ENCODE assay signal across 9 mouse cellular contexts in the genomic region with DNA sequence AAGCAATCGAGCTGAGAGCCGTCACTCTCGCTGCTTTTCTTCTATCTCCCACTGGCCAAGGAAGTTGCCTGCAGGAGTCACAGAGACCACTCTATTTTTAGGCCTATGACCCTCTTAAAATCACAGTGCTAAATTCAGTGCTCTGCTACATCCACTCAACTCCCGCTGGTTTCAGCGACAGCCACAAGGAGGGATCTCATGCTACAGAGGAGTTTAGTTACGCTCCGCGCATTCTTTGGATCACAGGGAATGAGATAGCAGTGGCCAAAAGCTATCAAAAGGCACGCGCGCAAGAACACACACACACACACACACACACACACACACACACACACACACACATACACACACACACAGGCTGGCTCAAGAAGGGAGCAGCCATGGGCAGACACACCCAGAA.
A peak's percentile ranks its signal among the peaks of the same experiment; 100 is the strongest.
DNase-seq lines count a peak whose midpoint lies in the region; ATAC-seq lines count a peak whose summit lies in the region.
"Had no signal": no experiment of that assay in that cellular context is flagged by ENCODE, and none has a peak within 500 bp of the region (broad histone marks: within the 10 kb centered on the region; RNA-seq: fewer than 3 reads in every experiment).

No protein-coding gene starts in this region.

- peak overlapping the region; percentile 59 for H3K4me2 ChIP-seq in heart, embryonic 14.5 days (ENCODE audit: low read length)
- H3K4me2 ChIP-seq in midbrain, embryonic 13.5 days (replicated peaks) = peak overlapping the region; percentile 37

- H3K9me3 ChIP-seq in heart, embryonic 14.5 days (ENCODE audit: control insufficient read depth, low read length) = no peaks in the 10 kb centered on the region
- no peaks in the 10 kb centered on the region for H3K9me3 ChIP-seq in midbrain, embryonic 13.5 days

- no peaks in the 10 kb centered on the region for H3K27me3 ChIP-seq in heart, embryonic 14.5 days (ENCODE audit: control insufficient read depth, insufficient read depth, low read length)
- peaks cover 3% of the 10 kb centered on the region; the same call in 1 of the 2 replicates for H3K27me3 ChIP-seq in midbrain, embryonic 13.5 days

- 3% methylated on average over 11 of the region's 11 CpGs for WGBS in heart, embryonic 14.5 days
- WGBS in midbrain, embryonic 13.5 days = 2% methylated on average over 11 of the region's 11 CpGs

- peak overlapping the region; percentile 89 to 95 for H3K27ac ChIP-seq in heart, embryonic 14.5 days (replicated peaks in 1 of 2; ENCODE audit: control insufficient read depth in 1 of 2, insufficient read depth in 1 of 2, low read depth in 2 of 2, low read length in 2 of 2)
- H3K27ac ChIP-seq in midbrain, embryonic 13.5 days = peak overlapping the region; percentile 55; the same call in 1 of the 2 replicates

- H3K9ac ChIP-seq in heart, embryonic 14.5 days (ENCODE audit: low read length) = peak overlapping the region; percentile 62
- H3K9ac ChIP-seq in midbrain, embryonic 13.5 days (replicated peaks) = no peak overlapping the region

- peaks cover 33 to 86% of the 10 kb centered on the region in 2 experiments for H3K4me1 ChIP-seq in heart, embryonic 14.5 days (ENCODE audit: control insufficient read depth in 2 of 2, insufficient read depth in 2 of 2, low read length in 2 of 2)
- peaks cover 56% of the 10 kb centered on the region for H3K4me1 ChIP-seq in midbrain, embryonic 13.5 days (replicated peaks)

- peak; percentile 31 for DNase-seq in gastrocnemius, adult 18-20 months (ENCODE audit: low spot score)
- no peak for DNase-seq in gastrocnemius, postnatal 4 days (ENCODE audit: low spot score in 2 of 2)
- DNase-seq in embryo, embryonic 10.5 days (ENCODE audit: low spot score) = peak; percentile 66
- no peak for DNase-seq in ovary, adult 18-20 months (ENCODE audit: low spot score)
- DNase-seq in spleen, postnatal 14 days (ENCODE audit: low spot score in 2 of 2) = no peak
- no peak for DNase-seq in frontal cortex, postnatal 14 days (ENCODE audit: low spot score in 2 of 2)
- DNase-seq: gastrocnemius, postnatal 10 days had no signal

- H3K36me3 ChIP-seq in heart, embryonic 14.5 days (ENCODE audit: control insufficient read depth, insufficient read depth, low read length) = no peaks in the 10 kb centered on the region
- no peaks in the 10 kb centered on the region for H3K36me3 ChIP-seq in midbrain, embryonic 13.5 days

- ATAC-seq in heart, embryonic 14.5 days (ENCODE audit: insufficient number of reproducible peaks, insufficient read depth, low FRiP score, low read depth) = peak; percentile 75
- peak; percentile 21; the same call in 1 of the 2 replicates for ATAC-seq in midbrain, embryonic 13.5 days

- 0 out of 4 replicates have a peak overlapping the region, but pooled peaks of 1 of the 2 experiments have one; percentile 1 for H3K4me3 ChIP-seq in heart, embryonic 14.5 days (ENCODE audit: control insufficient read depth in 1 of 2, insufficient read depth in 1 of 2, low read depth in 1 of 2, low read length in 2 of 2)
- no peak overlapping the region for H3K4me3 ChIP-seq in midbrain, embryonic 13.5 days (replicated peaks)

Comparison
In these comparisons a context has a peak if more than half of its experiments do, and no peak if none do; other contexts are left out.
1. DNase-seq: peak in gastrocnemius, adult 18-20 months (single experiment) and embryo, embryonic 10.5 days (single experiment); none in gastrocnemius, postnatal 4 days (0 of 2), ovary, adult 18-20 months (single experiment), spleen, postnatal 14 days (0 of 2) and frontal cortex, postnatal 14 days (0 of 2).